Mouse (Mus musculus) large intestine, adult 2 months (tissue): ENCODE results near the gene Cnmd. TPM values are rescaled to one million over a fixed set of nuclear protein-coding genes. Genes with fewer than 3 reads are reported as not detected.

ENCODE experiments used
- polyA plus RNA-seq: library from polyadenylated mRNA; depleted of rRNA; stranded (reverse); fragments of >200 nt; gene quantifications from 2 replicates; pipeline ENCODE4 v1.2.3, GENCODE M21; 2012; rRNA removed

The Cnmd gene
- polyA plus RNA-seq, 1 experiment, result not detected

Other genes with a start within 250 kb of the Cnmd start
- gene Kbtbd7, start 235.7 kb downstream of the Cnmd start, polyA plus RNA-seq, result 1.4 and 2.5 TPM in 2 replicates
- 0.63 and 0.97 TPM in 2 replicates for gene Kbtbd6, start 210.3 kb downstream of the Cnmd start, polyA plus RNA-seq
- gene Elf1, start 181.0 kb downstream of the Cnmd start, polyA plus RNA-seq, result 12.0 and 24.2 TPM in 2 replicates
- 2.4 and 3.5 TPM in 2 replicates for gene Wbp4, start 180.7 kb downstream of the Cnmd start, polyA plus RNA-seq
- gene Sugt1, start 74.5 kb downstream of the Cnmd start, polyA plus RNA-seq, result 5.1 and 8.2 TPM in 2 replicates
- gene Pcdh8, start 109.1 kb upstream of the Cnmd start, polyA plus RNA-seq, result 0.52 and 0.66 TPM in 2 replicates